Mouse (Mus musculus): Measurements from ENCODE around the gene Irf8.
"Not testable (repeated sequence)": the region's sequence is repeated elsewhere in the genome, so short reads cannot be mapped to it uniquely, and the experiment has no call there.

DNA sequence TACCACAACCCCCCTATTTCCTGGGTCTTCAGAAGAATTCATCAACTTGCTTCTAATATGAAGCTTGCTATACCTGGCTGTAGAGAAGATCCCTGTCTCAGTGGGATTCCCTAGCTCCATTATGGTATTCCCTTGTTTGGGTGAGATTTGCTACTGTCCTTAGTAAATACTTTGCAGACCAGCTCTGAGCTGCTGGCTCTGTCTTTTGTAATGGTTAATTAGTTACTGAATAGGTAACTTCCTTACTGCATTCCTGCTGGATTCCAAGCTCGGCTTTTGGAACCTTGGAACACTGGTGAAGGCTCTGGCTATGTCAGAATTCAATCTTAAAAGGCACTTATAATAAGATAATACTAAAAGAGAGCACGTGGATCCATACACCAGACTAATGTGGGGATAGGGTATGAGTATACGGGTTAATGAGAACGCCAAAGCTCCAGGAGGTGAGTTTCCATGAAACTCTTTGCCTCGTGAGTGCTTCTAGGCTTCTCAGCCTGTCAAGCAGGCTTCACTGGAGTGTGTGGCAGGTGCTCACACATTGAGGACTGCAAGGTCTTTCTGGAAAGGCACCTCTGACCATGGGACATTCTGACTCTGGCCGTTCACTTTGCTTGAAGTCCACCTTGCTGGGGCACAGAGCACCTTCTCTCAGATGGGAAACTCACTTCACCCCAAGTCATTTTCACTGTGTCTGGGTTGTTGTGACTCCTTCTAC lies 67.7 kb downstream of the Irf8 start:
- TF ChIP-seq CTCF (IDR thresholded peaks at IDR 0.05; ENCODE audit: low read depth, low read length); GATA1 (IDR thresholded peaks at IDR 0.05; ENCODE audit: borderline replicate concordance, low read length); TAL1 (conservative IDR thresholded peaks at IDR 0.05; ENCODE audit: low read depth, low read length); POLR2AphosphoS5 (IDR thresholded peaks at IDR 0.05; ENCODE audit: insufficient replicate concordance, low read depth, low read length); GATA2 (IDR thresholded peaks at IDR 0.05; ENCODE audit: borderline replicate concordance, low read depth, low read length): not testable (repeated sequence)
